Mouse (Mus musculus): ENCODE results near the gene Col9a1.

- TF ChIP-seq CTCF (IDR thresholded peaks at IDR 0.05; ENCODE audit: low read depth, low read length) (no peak), POLR2A (IDR thresholded peaks at IDR 0.05; ENCODE audit: extremely low read depth, insufficient read depth, low read length) (no peak)
These were observed 67.5 kb downstream of the Col9a1 start for GRCm38 (mm10) chr1:24244931-24245330.
